Comparison of ENCODE assay signal across 26 mouse cellular contexts in the genomic region with DNA sequence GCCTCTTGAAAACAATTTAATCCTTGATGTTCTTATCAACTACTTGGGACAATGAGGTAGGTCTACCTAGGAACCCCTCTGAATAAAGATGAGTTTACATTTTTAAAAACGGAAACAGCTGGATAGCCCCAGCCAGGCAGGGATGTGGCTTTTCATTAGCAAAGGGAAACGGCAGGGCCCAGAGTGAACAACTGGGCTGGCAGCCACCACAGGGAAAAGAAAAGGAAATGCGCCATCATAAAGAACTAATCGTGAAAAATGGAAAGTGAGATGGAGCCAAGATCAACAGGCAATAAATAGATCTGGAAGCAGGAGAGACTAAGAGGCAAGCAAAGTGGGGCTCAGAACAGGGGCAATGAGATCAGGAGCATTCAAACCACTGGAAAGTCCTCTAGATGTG.
DNase-seq lines count a peak whose midpoint lies in the region; ATAC-seq lines count a peak whose summit lies in the region.
"Had no signal": no experiment of that assay in that cellular context is flagged by ENCODE, and none has a peak within 500 bp of the region (broad histone marks: within the 10 kb centered on the region; RNA-seq: fewer than 3 reads in every experiment).

No protein-coding gene starts in this region.

- no peak for ATAC-seq in heart, embryonic 12.5 days (ENCODE audit: insufficient number of reproducible peaks, low FRiP score)
- ATAC-seq: forebrain, embryonic 14.5 days had no signal

- no peaks in the 10 kb centered on the region for H3K36me3 ChIP-seq in heart, embryonic 12.5 days
- H3K36me3 ChIP-seq: embryonic facial prominence, embryonic 15.5 days; G1E; heart, embryonic 15.5 days; hindbrain, embryonic 13.5 days; limb, embryonic 13.5 days; liver, embryonic 13.5 days; lung, embryonic 15.5 days had no signal

- WGBS in heart, embryonic 12.5 days = 65% methylated on average over 4 of the region's 4 CpGs

- no peak overlapping the region for H3K4me3 ChIP-seq in heart, embryonic 12.5 days
- H3K4me3 ChIP-seq: embryonic facial prominence, embryonic 15.5 days; gastrocnemius, adult 2 months; heart, embryonic 15.5 days; hindbrain, embryonic 13.5 days; limb, embryonic 13.5 days; liver, embryonic 13.5 days; lung, embryonic 15.5 days had no signal

- H3K4me2 ChIP-seq in heart, embryonic 12.5 days = no peak overlapping the region
- H3K4me2 ChIP-seq: embryonic facial prominence, embryonic 15.5 days; heart, embryonic 15.5 days; hindbrain, embryonic 13.5 days; limb, embryonic 13.5 days; liver, embryonic 13.5 days; lung, embryonic 15.5 days; midbrain, embryonic 11.5 days had no signal

- no peaks in the 10 kb centered on the region for H3K27me3 ChIP-seq in heart, embryonic 12.5 days (replicated peaks)
- H3K27me3 ChIP-seq: CH12.LX; embryonic facial prominence, embryonic 15.5 days; heart, embryonic 15.5 days; hindbrain, embryonic 13.5 days; limb, embryonic 13.5 days; liver, embryonic 13.5 days; lung, embryonic 15.5 days had no signal

- H3K4me1 ChIP-seq in heart, embryonic 12.5 days (replicated peaks) = no peaks in the 10 kb centered on the region
- H3K4me1 ChIP-seq: embryonic facial prominence, embryonic 15.5 days; heart, embryonic 15.5 days; hindbrain, embryonic 13.5 days; limb, embryonic 13.5 days; liver, embryonic 13.5 days; lung, embryonic 15.5 days had no signal

- intact Hi-C loops in heart, postnatal 10 days (cut with DNase I) = no loop called here

- peak; percentile 11 for DNase-seq in heart, adult 8-10 months (ENCODE audit: low spot score)
- peak; percentile 72 for DNase-seq in kidney, postnatal 10 days
- no peak for DNase-seq in kidney, adult 9 months
- DNase-seq in heart, postnatal 10 days = peak; percentile 13 to 18
- DNase-seq in kidney, postnatal 14 days = peak; percentile 68
- DNase-seq in cerebellum, postnatal 14 days = no peak
- DNase-seq: adrenal gland, adult 8-10 months; B cell, adult 2 months; cerebellum, adult 18-20 months; cerebellum, postnatal 36 days; embryo, embryonic 11 days; gastrocnemius, adult 2 months; liver, embryonic 13.5 days; right cerebral cortex, adult 18-20 months; right cerebral cortex, postnatal 4 days; thymus, postnatal 25 days had no signal

- no peak overlapping the region for H3K27ac ChIP-seq in heart, embryonic 12.5 days (ENCODE audit: poor library complexity, severe bottlenecking)
- H3K27ac ChIP-seq: embryonic facial prominence, embryonic 15.5 days; gastrocnemius, adult 2 months; heart, embryonic 15.5 days; hindbrain, embryonic 13.5 days; limb, embryonic 13.5 days; liver, embryonic 13.5 days; lung, embryonic 15.5 days had no signal

- H3K9ac ChIP-seq in heart, embryonic 12.5 days = no peak overlapping the region
- H3K9ac ChIP-seq: embryonic facial prominence, embryonic 15.5 days; heart, embryonic 15.5 days; hindbrain, embryonic 13.5 days; limb, embryonic 13.5 days; liver, embryonic 13.5 days; lung, embryonic 15.5 days had no signal

- H3K9me3 ChIP-seq in heart, embryonic 12.5 days (replicated peaks) = peaks cover 3% of the 10 kb centered on the region; the same call in 1 of the 2 replicates
- H3K9me3 ChIP-seq: embryonic facial prominence, embryonic 15.5 days; liver, embryonic 13.5 days; lung, embryonic 15.5 days had no signal

Comparison
In these comparisons a context has a peak if more than half of its experiments do, and no peak if none do; other contexts are left out.
1. DNase-seq: peak in heart, adult 8-10 months (single experiment), kidney, postnatal 10 days (single experiment), heart, postnatal 10 days (2 of 2) and kidney, postnatal 14 days (single experiment); none in kidney, adult 9 months (single experiment) and cerebellum, postnatal 14 days (0 of 2).